Mouse (Mus musculus): ENCODE results near the gene Pacsin2. TPM values are rescaled to one million over a fixed set of nuclear protein-coding genes. Genes with fewer than 3 reads are reported as not detected.
"Not testable (repeated sequence)": the region's sequence is repeated elsewhere in the genome, so short reads cannot be mapped to it uniquely, and the experiment has no call there.

The Pacsin2 gene
- total RNA-seq, 2 experiments from 2014 or later: 99.7 to 104 TPM

DNA sequence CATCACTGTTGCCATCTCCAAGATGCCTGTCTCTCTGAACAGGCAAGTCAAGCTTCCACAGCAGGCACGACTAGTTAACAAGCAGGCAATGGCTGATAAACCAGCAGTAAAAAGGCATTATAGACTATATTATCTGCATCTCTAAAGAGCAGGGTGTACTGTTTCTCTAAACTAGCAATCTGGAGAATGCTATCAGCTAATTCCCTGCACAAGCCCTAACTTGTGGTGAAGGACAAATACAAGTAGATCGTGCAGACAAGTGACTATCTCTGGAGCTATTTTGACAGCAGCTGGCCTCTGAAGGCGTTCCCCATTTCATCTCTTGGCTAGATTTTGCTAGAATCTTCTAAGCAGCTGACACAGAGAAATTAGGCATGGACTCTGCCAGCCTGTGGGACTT, 100.2 kb downstream of the Pacsin2 start:
- no peak for TF ChIP-seq CTCF (conservative IDR thresholded peaks at IDR 0.05)
- H3K27ac ChIP-seq: peak overlapping the region; percentile 73
- no peak overlapping the region for H3K4me3 ChIP-seq
- peak in 1 of 2 experiments; percentile 49 for DNase-seq (ENCODE audit: low spot score in 2 of 2)

DNA sequence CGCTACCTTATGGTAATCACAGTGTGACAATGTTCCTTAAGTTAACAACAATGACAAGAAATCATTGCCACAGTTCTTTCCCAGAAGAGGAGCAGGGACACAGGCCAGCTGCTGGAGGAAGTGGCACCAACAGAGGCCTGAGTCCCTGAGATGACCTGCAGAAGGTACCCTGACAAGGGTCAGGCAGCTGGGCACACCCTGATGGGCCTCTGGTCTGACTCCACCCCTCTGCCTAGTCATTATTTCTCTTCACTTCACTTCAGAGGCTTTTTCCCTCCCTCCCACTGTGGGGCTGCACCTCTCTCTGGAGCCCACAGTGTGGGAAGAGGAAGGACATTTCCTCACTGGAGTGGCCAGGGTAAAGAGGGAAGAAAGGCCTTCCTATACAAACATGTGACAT, 101.6 kb downstream of the Pacsin2 start:
- DNase-seq (ENCODE audit: low spot score in 2 of 2); H3K27ac ChIP-seq; H3K4me3 ChIP-seq: not testable (repeated sequence)

GRCm38 (mm10) chr15:83360899-83361298, 103.5 kb downstream of the Pacsin2 start:
- DNase-seq (ENCODE audit: low spot score in 2 of 2); H3K27ac ChIP-seq; H3K4me3 ChIP-seq: not testable (repeated sequence)

- DNase-seq (ENCODE audit: low spot score in 2 of 2): no peak
- Histone ChIP-seq H3K27ac (no peak overlapping the region), H3K4me3 (no peak overlapping the region)
- TF ChIP-seq CTCF (conservative IDR thresholded peaks at IDR 0.05): no peak
Measured at GRCm38 (mm10) chr15:83360140-83360539, 104.3 kb downstream of the Pacsin2 start.

- no peak overlapping the region for H3K4me3 ChIP-seq
- TF ChIP-seq CTCF (conservative IDR thresholded peaks at IDR 0.05): no peak
- no peak for DNase-seq (ENCODE audit: low spot score in 2 of 2)
- no peak overlapping the region for H3K27ac ChIP-seq
Measured at GRCm38 (mm10) chr15:83358476-83358875, 105.9 kb downstream of the Pacsin2 start.

DNA sequence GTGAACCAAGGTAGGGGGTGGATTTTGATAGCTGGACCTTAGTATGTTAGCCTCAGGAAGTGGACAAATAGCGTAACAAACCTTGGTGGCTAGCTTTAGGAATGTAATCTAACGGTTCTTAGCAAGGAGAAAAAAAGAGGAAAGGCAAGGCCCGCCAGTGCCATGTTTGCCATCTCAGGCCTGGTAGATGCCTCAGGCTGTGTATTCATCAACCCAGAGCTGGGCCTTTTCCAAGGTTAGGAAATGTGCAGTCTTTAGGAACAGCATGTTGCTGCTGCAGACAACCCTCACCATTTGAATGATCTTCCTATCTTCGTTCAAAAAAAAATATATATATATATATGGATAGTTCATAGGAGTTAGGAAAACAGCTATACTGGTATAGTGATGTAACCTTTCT, 112.9 kb downstream of the Pacsin2 start:
- Histone ChIP-seq H3K27ac (no peak overlapping the region; the same call in 1 of the 2 replicates), H3K4me3 (no peak overlapping the region)
- no peak for TF ChIP-seq CTCF (conservative IDR thresholded peaks at IDR 0.05)
- no peak for DNase-seq (ENCODE audit: low spot score in 2 of 2)

DNA sequence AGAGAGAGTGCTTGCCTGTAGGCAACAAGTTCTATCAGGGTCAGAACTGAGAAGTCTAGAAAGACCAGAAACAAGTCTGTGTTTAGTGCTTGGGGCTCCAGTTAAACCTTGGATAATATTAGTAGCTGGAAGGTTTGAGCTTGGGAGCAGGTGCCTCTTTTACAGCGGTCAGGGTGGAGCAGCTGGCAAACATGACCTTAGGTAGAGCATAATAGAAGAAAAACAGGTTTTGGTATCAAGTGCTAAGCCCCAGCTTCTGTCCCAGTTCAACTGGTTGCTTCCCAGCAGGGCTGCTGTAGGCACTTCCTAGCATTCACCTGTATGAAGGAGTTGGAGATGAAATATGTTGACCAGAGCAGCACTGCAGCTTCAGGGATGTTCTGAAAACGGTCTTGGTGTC, 113.5 kb downstream of the Pacsin2 start:
- H3K4me3 ChIP-seq: no peak overlapping the region
- TF ChIP-seq CTCF (conservative IDR thresholded peaks at IDR 0.05): no peak

DNA sequence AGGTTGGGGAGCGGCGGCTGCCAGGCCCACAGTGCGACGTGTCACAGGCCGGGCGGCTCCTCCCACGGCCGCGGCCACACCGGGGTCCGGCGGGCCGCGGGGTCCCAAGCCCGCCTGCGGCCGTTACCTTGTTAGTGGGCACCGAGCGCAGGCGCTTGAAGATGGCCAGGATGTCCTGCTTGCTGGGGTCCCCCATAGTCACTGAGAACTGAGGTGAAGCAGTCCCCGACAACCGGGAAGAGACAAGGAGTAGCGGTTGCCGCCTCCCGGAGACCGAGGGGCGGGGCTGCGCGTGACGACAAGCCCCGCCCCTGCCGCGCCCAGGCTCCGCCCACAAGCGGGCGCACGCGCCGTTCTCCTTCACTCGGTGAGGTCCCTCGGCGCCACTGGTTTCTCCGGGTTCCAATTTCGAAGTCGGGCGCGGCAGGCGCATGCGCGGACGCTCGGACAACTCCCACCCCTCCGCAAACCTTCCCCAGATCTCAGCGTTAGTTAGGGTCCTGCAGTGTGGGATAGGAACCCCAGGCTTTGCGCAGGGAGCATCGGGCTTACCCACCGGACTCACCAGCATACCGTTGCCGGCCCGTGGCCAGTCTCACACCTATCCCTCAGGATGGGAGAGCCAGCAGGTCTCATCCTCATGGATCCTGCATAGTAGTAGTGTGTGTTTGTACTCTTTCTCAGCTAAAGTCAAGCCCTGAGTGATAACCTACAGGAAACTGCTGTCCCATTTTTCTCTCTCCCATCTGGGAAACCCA, 114.3 kb downstream of the Pacsin2 start, which contains the start of gene Arfgap3:
Arfgap3 (minus strand) TSS at position 294 of the 758 bp plus-strand sequence.
- H3K4me3 ChIP-seq: peak within 1 kb of the TSS; percentile 87
- peak within 1 kb of the TSS; percentile 92 for H3K27ac ChIP-seq
- peak; percentile 93 to 96 for DNase-seq (ENCODE audit: low spot score in 2 of 2)
- no peak for TF ChIP-seq CTCF (conservative IDR thresholded peaks at IDR 0.05)

More for the DNA sequence above, 113.5 kb downstream of the Pacsin2 start:
- DNase-seq (ENCODE audit: low spot score in 2 of 2): no peak
- H3K27ac ChIP-seq: peak overlapping the region; percentile 92

- peak overlapping the region; percentile 87 for H3K4me3 ChIP-seq
- TF ChIP-seq CTCF (conservative IDR thresholded peaks at IDR 0.05): no peak
- DNase-seq (ENCODE audit: low spot score in 2 of 2): no peak
- H3K27ac ChIP-seq: peak overlapping the region; percentile 69; the same call in 1 of the 2 replicates
Measured at GRCm38 (mm10) chr15:83349225-83349953, 115.0 kb downstream of the Pacsin2 start.

DNA sequence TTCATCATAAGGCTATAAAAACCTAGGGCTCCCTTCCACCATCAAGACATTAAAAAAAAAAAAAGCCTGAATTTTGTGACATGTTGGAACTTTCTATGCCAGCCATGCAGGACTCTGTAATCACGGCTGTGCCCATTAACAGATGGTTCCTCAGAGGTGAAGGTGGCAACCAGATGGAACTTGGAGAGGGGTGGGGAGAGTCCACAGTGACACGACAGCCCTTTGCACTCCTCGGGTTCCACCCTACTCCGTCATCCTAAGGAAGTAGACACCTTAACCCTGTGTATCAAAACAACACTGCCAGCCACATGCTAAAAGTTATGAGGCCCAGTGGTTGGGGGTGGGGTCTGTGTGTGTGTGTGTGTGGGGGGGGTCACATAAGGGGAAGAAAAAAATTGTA, 115.7 kb downstream of the Pacsin2 start:
- no peak overlapping the region for H3K4me3 ChIP-seq
- no peak overlapping the region for H3K27ac ChIP-seq
- TF ChIP-seq CTCF (conservative IDR thresholded peaks at IDR 0.05): no peak
- DNase-seq (ENCODE audit: low spot score in 2 of 2): no peak

- peak; percentile 17; the same call in 1 of the 2 replicates for TF ChIP-seq CTCF (conservative IDR thresholded peaks at IDR 0.05)
- no peak overlapping the region for H3K4me3 ChIP-seq
- H3K27ac ChIP-seq: no peak overlapping the region
- no peak for DNase-seq (ENCODE audit: low spot score in 2 of 2)
Measured at GRCm38 (mm10) chr15:83345898-83346529, 118.4 kb downstream of the Pacsin2 start.

- Histone ChIP-seq H3K4me3 (no peak overlapping the region), H3K27ac (0 out of 2 replicates have a peak overlapping the region, but pooled peaks have one; percentile 3)
- no peak for TF ChIP-seq CTCF (conservative IDR thresholded peaks at IDR 0.05)
- DNase-seq (ENCODE audit: low spot score in 2 of 2): no peak
Measured at GRCm38 (mm10) chr15:83344956-83345355, 119.5 kb downstream of the Pacsin2 start.

- no peak overlapping the region for H3K4me3 ChIP-seq
- no peak for DNase-seq (ENCODE audit: low spot score in 2 of 2)
- no peak for TF ChIP-seq CTCF (conservative IDR thresholded peaks at IDR 0.05)
- H3K27ac ChIP-seq: no peak overlapping the region
Measured at GRCm38 (mm10) chr15:83344157-83344556, 120.2 kb downstream of the Pacsin2 start.
